ENCODE assay signal across 15 mouse cellular contexts in the genomic region with DNA sequence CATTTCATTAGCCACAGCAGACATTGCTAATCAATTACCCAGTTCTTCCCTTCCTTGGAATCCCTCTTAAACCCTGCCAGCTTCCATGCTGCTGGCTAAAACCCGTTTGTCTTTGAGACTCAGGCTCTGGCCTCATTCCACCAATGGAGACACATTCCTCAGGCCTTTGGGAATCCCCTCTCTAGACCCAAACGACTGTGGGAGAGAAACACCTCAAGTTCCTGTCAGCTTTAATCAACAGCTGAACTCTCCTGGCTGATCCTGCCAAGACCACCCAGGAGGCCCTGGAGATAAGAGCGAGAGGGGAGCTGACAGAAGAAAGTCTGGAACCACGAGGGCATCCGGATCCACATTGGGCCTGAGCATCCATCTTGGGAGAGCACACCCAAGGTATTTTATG. TPM values are rescaled to one million over a fixed set of nuclear protein-coding genes. Genes with fewer than 3 reads are reported as not detected.
DNase-seq lines count a peak whose midpoint lies in the region; ATAC-seq lines count a peak whose summit lies in the region.
"Had no signal": no experiment of that assay in that cellular context is flagged by ENCODE, and none has a peak within 500 bp of the region (broad histone marks: within the 10 kb centered on the region; RNA-seq: fewer than 3 reads in every experiment).

No protein-coding gene starts in this region.

- no peak overlapping the region for H3K4me3 ChIP-seq in kidney, embryonic 15.5 days (replicated peaks)
- H3K4me3 ChIP-seq in embryonic facial prominence, embryonic 13.5 days = no peak overlapping the region
- no peak overlapping the region for H3K4me3 ChIP-seq in stomach, embryonic 16.5 days (replicated peaks; ENCODE audit: low read length)
- H3K4me3 ChIP-seq: erythroblast, embryonic 14.5 days; forebrain, embryonic 15.5 days; heart, embryonic 15.5 days; hindbrain, embryonic 13.5 days; midbrain, embryonic 15.5 days had no signal

- H3K27me3 ChIP-seq in kidney, embryonic 15.5 days = no peaks in the 10 kb centered on the region
- no peaks in the 10 kb centered on the region for H3K27me3 ChIP-seq in embryonic facial prominence, embryonic 13.5 days
- H3K27me3 ChIP-seq in stomach, embryonic 16.5 days (ENCODE audit: control insufficient read depth, insufficient read depth, low read length) = no peaks in the 10 kb centered on the region
- H3K27me3 ChIP-seq: forebrain, embryonic 15.5 days; hindbrain, embryonic 13.5 days; midbrain, embryonic 15.5 days had no signal

- 0 out of 2 replicates have a peak, but pooled peaks cover 3% of the 10 kb centered on the region for H3K9me3 ChIP-seq in kidney, embryonic 15.5 days (replicated peaks)
- no peaks in the 10 kb centered on the region for H3K9me3 ChIP-seq in embryonic facial prominence, embryonic 13.5 days
- H3K9me3 ChIP-seq in stomach, embryonic 16.5 days (replicated peaks; ENCODE audit: control insufficient read depth, low read length) = no peaks in the 10 kb centered on the region; the same call in 1 of the 2 replicates
- H3K9me3 ChIP-seq: forebrain, embryonic 15.5 days; hindbrain, embryonic 13.5 days; midbrain, embryonic 15.5 days had no signal

- H3K27ac ChIP-seq in kidney, embryonic 15.5 days = 0 out of 2 replicates have a peak overlapping the region, but pooled peaks have one; percentile 57
- H3K27ac ChIP-seq in embryonic facial prominence, embryonic 13.5 days = peak overlapping the region; percentile 36
- H3K27ac ChIP-seq in stomach, embryonic 16.5 days (ENCODE audit: low read length) = peak overlapping the region; percentile 72
- H3K27ac ChIP-seq: forebrain, embryonic 15.5 days; heart, embryonic 15.5 days; hindbrain, embryonic 13.5 days; midbrain, embryonic 15.5 days had no signal

- no peak overlapping the region for H3K9ac ChIP-seq in kidney, embryonic 15.5 days
- no peak overlapping the region for H3K9ac ChIP-seq in embryonic facial prominence, embryonic 13.5 days
- H3K9ac ChIP-seq in stomach, embryonic 16.5 days (ENCODE audit: low read length) = no peak overlapping the region; the same call in 1 of the 2 replicates
- H3K9ac ChIP-seq: forebrain, embryonic 15.5 days; heart, embryonic 15.5 days; hindbrain, embryonic 13.5 days; midbrain, embryonic 15.5 days had no signal

- no peak overlapping the region for H3K4me2 ChIP-seq in kidney, embryonic 15.5 days
- no peak overlapping the region for H3K4me2 ChIP-seq in embryonic facial prominence, embryonic 13.5 days
- no peak overlapping the region for H3K4me2 ChIP-seq in stomach, embryonic 16.5 days (ENCODE audit: low read depth, low read length)
- H3K4me2 ChIP-seq: forebrain, embryonic 15.5 days; heart, embryonic 15.5 days; hindbrain, embryonic 13.5 days; midbrain, embryonic 15.5 days had no signal

- no peaks in the 10 kb centered on the region for H3K36me3 ChIP-seq in kidney, embryonic 15.5 days
- H3K36me3 ChIP-seq in embryonic facial prominence, embryonic 13.5 days = no peaks in the 10 kb centered on the region
- H3K36me3 ChIP-seq in stomach, embryonic 16.5 days (ENCODE audit: control insufficient read depth, insufficient read depth, low read length) = no peaks in the 10 kb centered on the region
- H3K36me3 ChIP-seq: forebrain, embryonic 15.5 days; heart, embryonic 15.5 days; hindbrain, embryonic 13.5 days; midbrain, embryonic 15.5 days had no signal

- ATAC-seq in kidney, embryonic 15.5 days (replicated peaks; ENCODE audit: low FRiP score) = no peak
- ATAC-seq in embryonic facial prominence, embryonic 13.5 days (ENCODE audit: insufficient number of reproducible peaks, insufficient read depth, low FRiP score, low TSS enrichment, low read depth) = no peak
- 0 out of 2 replicates have a peak, but pooled peaks have one; percentile 29 for ATAC-seq in stomach, embryonic 16.5 days (ENCODE audit: insufficient read depth, low FRiP score)
- ATAC-seq in cerebellum, adult (ENCODE audit: insufficient number of reproducible peaks, low FRiP score, low TSS enrichment) = no peak
- ATAC-seq: forebrain, embryonic 15.5 days; midbrain, embryonic 15.5 days had no signal

- WGBS in kidney, embryonic 15.5 days = 42% methylated on average over 5 of the region's 5 CpGs
- 43% methylated on average over 5 of the region's 5 CpGs for WGBS in embryonic facial prominence, embryonic 13.5 days
- WGBS in stomach, embryonic 16.5 days = 26% methylated on average over 5 of the region's 5 CpGs

- no peak for DNase-seq in kidney, postnatal 4 days
- peak; percentile 47 for DNase-seq in lung, postnatal 10 days
- no peak for DNase-seq in lung, postnatal 14 days
- DNase-seq: cerebellum, adult 9-11 months; kidney, adult 11 months; layer of hippocampus, postnatal 36 days had no signal

- peaks cover 36% of the 10 kb centered on the region for H3K4me1 ChIP-seq in kidney, embryonic 15.5 days
- H3K4me1 ChIP-seq in embryonic facial prominence, embryonic 13.5 days = peaks cover 17% of the 10 kb centered on the region
- H3K4me1 ChIP-seq in stomach, embryonic 16.5 days (ENCODE audit: control insufficient read depth, insufficient read depth, low read length) = peaks cover 26% of the 10 kb centered on the region
- H3K4me1 ChIP-seq: midbrain, embryonic 15.5 days had no signal

RNA-seq across cellular contexts. Expression of a gene that starts 13.9 kb away (rescaled TPM):
- polyA plus RNA-seq in kidney, embryonic 15.5 days (2015; fragmentation: Nextera tagmentation; extraction: Ambion mirVana) = 25.0 and 26.5 TPM in 2 replicates
- 29.8 and 30.9 TPM in 2 replicates for polyA plus RNA-seq in embryonic facial prominence, embryonic 13.5 days (2015; fragmentation: Nextera tagmentation; extraction: Ambion mirVana)
- 14.6 and 15.1 TPM in 2 replicates for polyA plus RNA-seq in stomach, embryonic 16.5 days (2015; fragmentation: Nextera tagmentation; extraction: Ambion mirVana)
